Mouse (Mus musculus): ENCODE measurements around the gene Snx4. TPM values are rescaled to one million over a fixed set of nuclear protein-coding genes. Genes with fewer than 3 reads are reported as not detected.

Snx4 gene
- polyA plus RNA-seq, 2 experiments from 2014 or later, result 109 to 115 TPM

- ATAC-seq, result no peak
Observed at GRCm38 (mm10) chr16:33344379-33344778, 93.1 kb downstream of the Snx4 start.

GRCm38 (mm10) chr16:33344875-33345274 is 93.6 kb downstream of the Snx4 start:
- ATAC-seq, result peak; percentile 34

- no peak for ATAC-seq
Observed at GRCm38 (mm10) chr16:33346376-33346775, 95.1 kb downstream of the Snx4 start.

- no peak for ATAC-seq
Observed at GRCm38 (mm10) chr16:33347134-33347533, 95.9 kb downstream of the Snx4 start.

Other genes starting within 250 kb of the Snx4 start
- 1 to 10 TPM in 1 of 2 experiments, under 1 TPM in 1; 0.88 to 1.2 TPM for gene Iqcg, start 195.2 kb upstream of the Snx4 start, polyA plus RNA-seq (2017; shearing (Covaris generic))
- gene Rpl35a, start 195.0 kb upstream of the Snx4 start, polyA plus RNA-seq (2017; shearing (Covaris generic)), result 1,000 to 10,000 TPM; 1,435 to 1,661 TPM
- gene Lmln, start 188.9 kb upstream of the Snx4 start, polyA plus RNA-seq (2017; shearing (Covaris generic)), result 1 to 10 TPM in 1 of 2 experiments, under 1 TPM in 1; 0.17 to 2.4 TPM
- gene Osbpl11, start 66.4 kb upstream of the Snx4 start, polyA plus RNA-seq (2017; shearing (Covaris generic)), result 1 to 10 TPM; 5.7 to 7.5 TPM
- gene Zfp148, start 129.4 kb downstream of the Snx4 start, polyA plus RNA-seq (2017; shearing (Covaris generic)), result 10 to 100 TPM; 45.4 to 46.4 TPM

Measured in activated CD4-positive, CD25-positive, alpha-beta regulatory T cell, adult 4 months (primary cell).